Mouse (Mus musculus): Measurements from ENCODE around the gene Cryba1.

DNA sequence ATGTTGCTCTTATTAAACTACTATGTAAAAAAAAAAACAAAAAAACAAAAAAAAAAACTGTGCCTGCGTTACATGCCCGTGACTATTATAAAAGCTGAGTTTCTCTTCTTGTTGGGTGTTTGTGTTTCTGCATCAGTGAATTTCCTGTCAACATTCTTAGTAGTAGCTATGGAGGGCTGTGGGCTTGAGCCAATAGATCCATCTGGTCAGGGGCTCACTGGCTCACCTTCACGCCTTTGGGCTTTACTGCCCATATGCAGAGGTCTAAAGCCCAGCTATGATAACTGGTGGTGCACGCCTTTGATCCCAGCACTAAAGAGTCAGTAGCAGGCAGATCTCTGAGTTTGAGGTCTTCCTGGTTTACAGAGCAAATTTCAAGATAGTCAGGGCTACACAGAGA is 44.4 kb upstream of the Cryba1 start:
- TF ChIP-seq CTCF (IDR thresholded peaks at IDR 0.05; ENCODE audit: extremely low read depth, insufficient read depth, low read length) (no peak), POLR2A (IDR thresholded peaks at IDR 0.05; ENCODE audit: extremely low read depth, insufficient read depth, low read length) (no peak)
